Mouse (Mus musculus) ZHBTc4 (cell line): ENCODE measurements around the gene Vcp.

Source experiments
- DNase-seq: peaks from one replicate; pipeline ENCODE4 v3.0.0-alpha.2; 2011; ENCODE audit warnings: low read depth, low spot score

The Vcp gene

DNA sequence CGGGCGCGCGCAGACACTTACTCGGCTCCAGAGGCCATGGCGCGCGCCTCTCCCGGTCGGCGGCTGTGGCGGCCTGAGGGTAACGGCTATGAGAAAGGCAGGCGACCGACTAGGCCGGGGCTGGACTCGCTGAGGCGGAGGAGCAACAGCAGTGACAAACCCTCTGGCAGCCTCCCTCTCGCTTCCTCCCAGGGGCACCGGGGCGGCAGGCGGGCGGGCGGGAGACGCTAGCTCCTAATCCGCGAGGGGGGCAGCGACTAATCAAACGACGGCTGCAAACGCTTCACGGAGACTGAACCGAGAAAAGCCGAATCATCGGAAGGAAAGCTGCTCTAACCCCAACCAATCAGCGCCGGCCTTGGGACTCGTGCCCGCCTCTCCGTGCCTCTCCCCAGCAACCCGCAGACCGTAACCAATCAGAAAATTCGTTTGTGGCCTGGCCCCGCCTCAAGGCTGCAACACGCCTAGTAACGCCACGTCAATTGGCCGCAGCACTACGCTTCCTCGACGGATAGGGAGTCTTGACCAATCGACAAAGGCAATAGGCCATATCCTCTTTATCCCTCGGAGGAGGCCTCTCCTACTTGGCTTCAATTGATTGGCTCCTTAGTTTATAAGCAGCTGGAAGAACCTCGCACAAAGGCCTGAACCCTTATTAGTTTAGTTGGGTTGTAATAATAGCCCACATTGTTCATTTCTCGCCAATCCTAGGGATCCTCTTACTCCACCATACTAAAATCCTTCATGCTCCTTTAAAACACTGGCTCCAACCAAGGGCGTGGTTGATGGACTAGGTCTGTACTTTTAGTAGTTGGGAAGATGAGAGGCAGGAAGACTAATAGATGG is at the start of gene Vcp:
Gene Vcp, minus strand, starts transcription at position 367 of the 846 bp plus-strand sequence.
- DNase-seq, result peak; percentile 99

DNA sequence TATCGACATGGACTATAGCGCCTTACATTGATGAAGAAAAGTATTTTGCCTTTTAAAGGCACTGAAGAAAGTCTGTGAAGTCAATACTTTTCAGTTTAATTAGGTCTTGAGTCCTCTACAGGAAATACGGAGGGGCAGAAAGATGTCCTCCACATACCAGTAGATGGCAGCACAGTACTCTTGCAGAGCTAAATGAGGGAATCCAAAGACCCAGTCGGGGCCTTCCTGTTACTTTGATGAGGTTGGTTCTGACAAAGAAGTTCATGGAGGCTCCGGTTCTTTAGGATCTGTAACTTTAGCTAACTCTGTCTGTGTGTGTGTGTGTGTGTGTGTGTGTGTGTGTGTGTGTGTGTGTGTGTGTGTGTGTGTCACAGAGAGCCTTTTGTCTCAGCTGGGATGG is 46.9 kb upstream of the Vcp start:
- DNase-seq, result peak; percentile 89

DNA sequence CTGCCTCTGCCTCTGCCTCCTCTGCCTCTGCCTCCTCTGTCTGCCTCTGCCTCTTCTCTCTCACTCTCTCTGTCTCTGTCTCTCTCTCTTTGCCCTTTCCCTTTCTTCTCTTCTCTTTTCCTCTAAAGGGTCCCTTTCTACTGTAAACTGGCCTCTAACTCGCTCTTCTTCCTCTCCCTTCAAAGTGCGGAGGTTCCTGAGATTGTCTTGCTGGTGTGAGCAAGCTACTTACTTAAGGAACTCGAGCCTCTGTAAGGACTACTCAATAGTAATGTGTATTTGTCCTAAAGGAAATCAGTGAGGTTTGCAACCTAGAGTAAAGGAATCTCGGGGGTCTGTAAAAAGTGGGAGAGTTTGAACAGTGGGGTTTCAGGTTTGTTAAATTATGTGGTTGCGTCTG is 46.3 kb upstream of the Vcp start:
- no peak for DNase-seq

DNA sequence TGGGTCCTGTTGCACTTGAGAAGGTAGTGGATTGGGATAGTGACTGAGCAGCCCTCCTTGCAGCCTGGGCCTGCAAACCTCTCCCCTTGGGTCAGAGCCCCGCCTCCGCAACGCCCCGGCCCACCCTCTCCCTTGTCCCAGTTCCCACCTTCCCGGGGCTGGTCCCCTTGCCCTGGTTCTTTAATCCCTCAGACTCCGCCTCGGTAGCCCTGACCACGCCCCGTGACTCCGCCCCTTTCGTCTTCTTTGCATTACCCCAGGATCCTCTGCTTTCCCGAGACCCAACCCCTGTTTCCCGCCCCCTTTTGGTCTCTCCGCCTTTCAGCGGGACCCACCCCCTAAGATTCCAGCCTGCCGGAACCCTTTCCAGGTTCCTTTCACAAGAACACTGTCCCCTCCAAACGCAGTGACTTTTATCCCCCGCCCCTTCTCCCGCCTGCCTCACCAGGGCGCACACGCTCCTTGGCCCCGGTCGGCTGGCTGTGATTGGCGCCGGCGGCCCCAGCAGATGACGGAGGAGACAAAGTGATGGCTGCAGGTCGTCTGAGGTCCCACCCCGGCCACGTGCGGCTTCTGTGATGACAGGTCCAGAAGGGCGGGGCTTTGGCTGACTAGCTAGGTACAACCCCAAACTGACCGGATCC is 45.5 kb upstream of the Vcp start, which contains the start of gene Fam214b:
Gene Fam214b, minus strand, starts transcription at position 562 of the 644 bp plus-strand sequence.
- peak; percentile 99 for DNase-seq

DNA sequence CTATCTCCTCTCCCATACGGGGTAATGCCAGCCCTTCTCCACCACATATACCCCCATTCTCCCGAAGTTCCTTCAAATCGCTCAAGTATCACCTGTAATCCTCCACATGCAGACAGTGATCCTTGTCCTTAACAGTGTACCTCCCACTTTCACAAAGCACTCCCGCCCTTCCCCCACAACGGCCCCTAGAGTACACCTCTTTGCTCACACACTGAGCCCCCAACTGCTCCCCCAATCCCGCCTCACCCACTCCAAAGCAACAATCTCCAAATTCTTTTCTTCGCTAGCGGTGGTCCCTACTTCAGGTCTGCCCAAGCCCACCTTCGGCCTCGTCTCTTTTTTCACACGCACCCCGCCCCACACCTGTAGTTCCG is 45.0 kb upstream of the Vcp start:
- DNase-seq, result no peak

DNA sequence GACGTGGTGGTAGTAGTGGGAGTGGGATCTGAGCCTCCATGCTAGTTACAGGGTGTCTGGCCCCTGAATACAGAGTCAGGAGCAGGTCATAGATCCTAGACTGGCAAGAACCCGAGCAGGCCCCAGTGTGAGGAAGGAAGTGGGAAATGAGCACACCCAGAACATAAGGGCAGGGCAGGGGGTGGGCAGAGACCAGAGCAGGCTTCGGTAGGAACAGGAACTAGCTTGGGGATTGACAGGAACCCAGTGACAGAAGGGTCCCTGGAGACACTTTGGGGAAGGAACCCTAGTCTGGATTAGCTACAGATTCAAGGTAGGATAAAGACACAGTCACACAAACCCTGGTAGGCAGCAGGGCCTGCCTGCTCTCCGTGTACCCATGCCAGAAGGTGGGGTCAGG is 44.4 kb upstream of the Vcp start:
- no peak for DNase-seq

DNA sequence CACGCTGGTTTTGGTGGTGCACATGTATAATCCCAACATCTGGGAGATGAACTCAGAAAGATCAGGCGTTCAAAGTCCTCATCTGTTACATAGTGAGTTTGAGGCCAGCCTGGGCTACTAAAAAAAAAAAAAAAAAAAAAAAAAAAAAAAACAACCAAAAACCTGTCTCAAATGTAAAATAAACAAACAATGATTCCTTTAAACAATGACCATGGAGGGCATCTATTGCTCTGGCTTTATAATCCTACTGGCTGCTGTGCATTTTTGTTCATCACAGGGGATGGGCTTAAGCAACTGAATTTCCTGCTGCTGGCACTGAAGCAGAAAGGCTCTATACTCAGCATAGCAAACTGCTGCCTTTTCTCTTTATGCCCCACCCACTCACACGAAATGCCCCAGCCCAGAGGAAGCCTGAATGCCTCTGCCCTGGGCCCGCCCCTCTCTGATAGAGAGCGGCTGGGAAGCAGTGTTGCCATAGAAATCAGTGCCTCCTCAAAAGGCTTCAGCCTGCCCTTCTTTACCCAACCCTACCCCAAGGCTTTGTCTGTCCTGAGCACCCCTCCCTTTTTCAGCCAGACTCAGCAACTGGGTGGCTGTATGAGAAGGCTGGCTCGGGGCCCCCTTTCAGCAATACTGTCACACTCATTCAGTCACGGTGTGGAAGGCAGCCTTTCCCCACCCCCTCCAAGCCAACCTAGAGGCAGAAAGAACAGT is 43.5 kb upstream of the Vcp start:
- peak; percentile 95 for DNase-seq

DNA sequence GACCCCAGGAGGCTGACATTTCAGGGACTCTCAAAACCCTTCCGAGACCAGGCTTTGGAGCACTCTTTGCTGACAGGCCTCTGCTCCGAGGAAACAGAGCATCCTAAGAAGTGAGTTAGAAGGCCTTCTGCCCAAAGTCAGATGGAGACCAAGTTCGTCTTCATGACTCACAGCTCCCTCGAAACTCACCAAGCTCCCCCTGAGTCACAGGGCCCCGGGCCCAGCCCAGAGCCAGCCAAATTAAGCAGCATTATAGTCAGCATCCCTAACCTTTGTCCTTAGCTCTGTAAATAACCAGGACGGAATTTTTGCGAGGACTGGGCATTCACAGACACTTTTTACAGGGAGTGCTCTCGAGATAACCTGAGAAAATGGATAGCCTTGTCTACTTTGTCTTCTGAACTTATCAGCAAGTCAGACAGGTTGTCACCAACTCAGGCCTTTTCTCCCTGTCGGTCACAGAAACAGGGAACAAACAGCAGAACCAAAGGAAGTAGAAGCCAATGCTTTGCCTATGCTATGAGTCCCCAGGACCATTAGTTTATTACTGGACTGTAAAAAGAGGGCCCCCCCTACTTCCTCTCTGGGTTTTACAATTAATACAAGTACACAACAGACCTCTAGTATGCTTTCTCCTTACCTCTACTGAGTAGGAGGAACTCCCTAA is 40.7 kb upstream of the Vcp start:
- no peak for DNase-seq

DNA sequence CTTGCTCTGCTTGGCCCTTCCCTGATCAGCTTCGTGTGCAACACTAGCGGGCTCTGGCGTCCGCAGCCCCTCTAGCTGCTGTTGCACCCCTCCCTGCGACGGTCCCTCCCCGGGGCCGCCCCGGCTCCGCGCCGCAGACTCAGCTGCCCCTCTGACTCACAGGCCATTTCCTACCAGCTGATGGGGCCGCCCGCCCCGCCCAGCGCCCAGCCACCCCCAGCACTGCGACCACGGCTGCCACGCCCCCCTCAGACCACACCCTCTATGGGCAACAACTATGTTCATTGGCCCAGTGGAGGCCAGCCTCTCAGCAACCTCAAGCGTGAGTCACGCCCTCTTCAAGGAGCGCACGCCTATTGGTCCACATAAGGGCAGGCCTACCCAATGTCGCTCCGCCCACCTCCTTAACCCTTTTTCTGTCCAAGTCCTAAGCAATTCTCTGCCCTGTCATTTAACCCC is 39.8 kb upstream of the Vcp start:
- peak; percentile 99 for DNase-seq

DNA sequence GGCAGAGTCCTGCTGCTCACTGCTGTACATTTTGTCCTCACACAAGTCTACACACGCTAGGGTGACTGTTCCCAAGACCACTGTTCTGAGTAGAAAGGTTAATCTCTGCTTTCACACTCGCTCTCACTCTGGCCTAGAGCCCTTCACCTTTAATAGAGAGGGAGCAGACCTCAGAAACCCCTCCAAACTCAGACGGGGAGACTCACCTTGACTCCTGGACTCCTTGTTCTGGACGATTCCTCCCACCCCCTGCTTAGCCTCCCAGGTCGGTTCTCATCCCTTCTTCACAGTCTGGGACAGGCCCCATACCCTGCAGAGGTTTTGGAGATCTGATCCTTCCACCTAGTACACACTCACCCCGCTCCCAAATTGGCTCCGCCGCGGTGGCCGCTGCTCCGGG is 39.3 kb upstream of the Vcp start:
- peak; percentile 18 for DNase-seq

DNA sequence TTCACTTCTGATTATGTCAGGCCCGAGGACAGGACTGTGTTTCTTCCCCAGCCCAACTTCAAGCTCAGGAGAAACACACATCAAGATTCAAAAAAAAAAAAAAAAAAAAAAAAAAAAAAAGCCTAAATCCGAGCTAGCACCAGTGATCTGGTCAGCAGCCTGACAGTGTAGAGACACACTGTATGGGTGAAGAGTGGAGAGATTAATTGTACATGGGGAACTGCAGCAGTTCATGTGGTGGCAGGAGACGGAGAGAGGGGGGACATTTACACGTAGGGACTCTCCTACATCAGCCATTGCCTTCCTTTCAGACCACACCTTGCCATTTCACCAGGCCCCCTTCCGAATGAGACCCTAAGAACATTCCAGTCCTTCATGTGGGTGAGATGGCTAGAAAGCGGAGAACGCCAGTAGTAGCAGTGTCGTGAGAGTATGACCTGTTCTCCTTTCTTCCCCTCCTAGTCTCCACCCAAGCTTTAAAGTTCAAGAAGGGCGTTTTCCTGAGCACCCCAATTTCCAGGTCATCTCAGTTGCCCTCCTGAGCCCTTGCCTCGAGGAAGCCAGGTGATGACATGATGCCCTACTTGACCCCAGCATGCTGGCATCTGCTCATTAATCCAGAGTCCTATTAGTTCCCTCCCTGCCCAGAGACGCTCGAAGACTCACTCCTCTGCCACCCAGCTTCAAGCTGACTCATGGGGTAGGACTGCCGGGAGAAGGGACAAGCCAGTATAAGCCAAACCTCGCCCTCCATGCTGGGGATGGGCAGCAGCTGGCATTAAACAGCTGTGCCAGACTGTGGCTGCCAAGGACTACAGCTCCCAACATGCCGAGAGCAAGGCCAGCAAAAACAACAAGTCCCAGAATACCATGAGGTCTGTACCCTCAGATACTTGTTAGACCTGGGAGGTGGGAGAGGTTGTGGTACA is 38.5 kb upstream of the Vcp start:
- no peak for DNase-seq

DNA sequence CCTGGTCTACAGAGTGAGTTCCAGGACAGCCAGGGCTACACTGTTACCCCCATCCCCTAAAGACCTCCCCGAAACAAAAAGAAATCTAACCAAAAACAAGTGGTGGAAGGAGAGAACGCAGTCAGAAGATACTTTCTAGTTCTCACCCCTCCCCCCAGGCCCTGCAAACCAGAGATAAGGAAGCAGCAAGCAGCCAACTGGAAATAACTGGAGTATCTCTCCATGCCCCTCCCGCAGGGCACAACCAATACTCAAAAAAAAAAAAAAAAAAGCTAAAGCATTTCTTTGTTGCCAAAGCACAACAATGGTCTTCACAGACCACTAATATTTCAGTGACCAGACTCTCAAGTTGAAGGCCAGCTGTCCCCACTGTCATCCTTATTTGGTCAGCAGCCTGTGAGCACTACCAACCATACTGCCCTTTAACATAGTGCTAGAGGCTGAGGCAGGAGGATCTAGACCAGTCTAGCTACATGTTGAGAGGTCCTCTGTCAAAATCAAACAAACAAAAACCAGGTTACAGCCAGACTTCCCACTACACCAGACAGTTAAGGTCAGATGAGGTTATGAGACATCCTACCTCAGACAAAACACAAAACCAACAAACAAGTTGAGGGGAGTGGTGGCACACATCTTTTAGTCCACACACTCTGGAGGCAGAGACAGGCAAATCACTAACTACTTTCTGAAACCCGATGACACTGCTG is 37.7 kb upstream of the Vcp start:
- no peak for DNase-seq

DNA sequence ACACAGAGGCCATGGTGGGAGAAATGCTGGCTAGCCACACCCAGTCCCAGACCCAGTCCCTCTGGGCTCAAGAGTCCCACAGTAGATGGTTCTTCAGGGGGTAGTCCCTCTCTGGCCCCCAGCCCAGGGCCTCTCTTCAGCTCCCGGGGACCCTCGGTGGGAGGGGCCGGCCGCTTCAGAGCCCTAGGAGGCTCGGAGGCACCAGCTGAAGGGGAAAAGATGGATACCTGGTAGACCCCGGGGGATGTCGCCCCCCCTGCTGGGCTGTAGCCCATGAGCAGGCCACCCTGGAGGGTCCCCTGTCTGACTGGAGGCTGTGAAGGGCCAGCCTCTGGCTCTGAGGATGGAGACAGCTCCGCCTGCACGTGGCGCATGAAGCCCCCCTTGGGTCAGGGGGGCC is 36.0 kb upstream of the Vcp start:
- no peak for DNase-seq

DNA sequence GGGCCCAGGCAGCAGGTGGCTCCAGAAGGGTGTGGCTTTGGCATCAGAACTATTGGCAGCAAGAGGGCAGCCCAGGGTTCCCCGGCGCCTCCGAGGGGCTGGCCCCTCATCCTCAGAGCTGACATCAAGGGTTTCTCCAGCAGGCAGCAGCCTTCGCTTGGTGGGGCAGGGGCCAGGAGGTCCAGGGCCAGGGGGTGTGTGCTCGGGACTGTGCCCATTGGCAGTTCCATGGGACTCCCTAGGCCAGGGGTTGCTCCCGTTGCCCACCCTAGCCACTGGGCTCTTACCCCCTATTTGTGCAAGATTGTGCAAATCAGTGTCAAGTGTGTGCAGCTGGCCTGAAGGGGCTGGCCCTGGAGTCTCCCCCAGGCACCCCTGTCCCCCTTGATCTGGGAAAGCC is 35.5 kb upstream of the Vcp start:
- DNase-seq, result no peak

DNA sequence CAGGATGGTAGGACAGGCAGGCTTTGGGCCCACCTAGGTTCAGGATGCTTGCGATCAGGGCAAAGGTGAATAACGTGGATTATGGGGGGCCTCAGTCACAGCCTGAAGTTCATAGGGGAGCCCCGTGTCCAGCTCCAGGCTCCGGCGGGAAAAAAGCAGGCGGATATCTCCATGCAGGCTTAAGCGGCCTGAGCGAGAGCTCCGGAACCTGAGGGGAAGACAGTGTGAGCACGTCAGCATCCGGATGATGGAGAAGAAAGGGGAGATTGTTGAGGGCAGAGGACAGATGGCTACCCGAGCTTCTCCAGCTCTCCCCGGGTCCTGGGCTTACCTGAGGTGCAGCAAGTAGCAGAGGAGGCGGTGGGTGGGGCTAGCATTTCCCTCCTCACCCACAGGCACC is 33.2 kb upstream of the Vcp start:
- DNase-seq, result no peak

DNA sequence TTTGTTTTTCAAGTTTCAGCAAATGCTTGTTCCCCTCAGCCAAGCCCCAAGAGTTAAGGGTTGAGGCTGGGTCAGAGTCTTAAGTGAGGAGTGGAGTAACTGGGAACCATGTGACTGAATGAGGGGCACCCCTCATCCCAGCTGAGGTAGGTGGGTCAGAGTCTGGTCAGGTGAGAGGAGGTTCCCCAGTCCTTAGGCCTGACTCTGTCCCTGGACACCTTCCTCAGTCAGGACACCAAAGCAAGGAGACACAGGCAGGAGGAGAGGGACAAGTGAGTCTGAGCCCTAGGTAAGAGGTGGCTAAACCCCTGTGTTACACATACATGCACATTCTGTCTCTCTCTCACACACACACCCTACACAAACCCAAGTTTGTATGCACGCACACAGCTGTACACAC is 32.2 kb upstream of the Vcp start:
- no peak for DNase-seq

DNA sequence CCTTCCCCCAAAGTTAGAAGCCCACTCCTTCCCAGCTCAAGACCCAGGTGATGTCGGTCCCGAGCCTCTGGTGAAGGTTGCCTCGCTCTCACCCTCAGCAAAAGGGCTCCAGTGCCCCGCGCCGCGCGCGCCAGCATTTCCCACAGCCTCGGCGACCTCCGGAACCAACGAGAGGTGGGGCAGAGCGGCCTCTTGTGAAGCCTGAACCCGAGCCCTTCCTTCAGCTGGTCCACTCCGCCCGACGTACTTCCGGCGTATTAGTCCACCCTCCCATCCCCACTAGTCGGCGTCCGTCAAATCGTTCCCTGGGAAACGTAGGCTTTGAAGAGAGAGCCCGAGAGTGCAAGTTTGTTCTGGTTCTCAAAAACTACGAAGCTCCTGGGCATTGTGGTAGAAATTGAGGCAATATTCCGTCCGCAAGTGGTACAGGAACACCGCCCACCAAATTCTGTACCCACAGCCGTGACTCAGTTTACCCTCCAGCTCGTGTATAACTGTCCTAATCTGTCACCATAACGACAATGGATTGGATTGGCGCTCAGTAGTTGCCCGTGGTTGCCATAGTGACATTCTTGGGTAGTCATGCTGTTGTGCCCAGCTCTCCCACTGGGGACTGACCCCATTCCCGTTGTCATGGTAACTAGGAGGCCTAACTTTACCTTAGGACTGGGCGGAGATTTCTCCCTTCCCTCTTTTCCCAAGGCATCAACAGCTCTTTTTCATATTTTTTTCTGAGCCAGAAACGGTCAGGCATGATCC is 31.1 kb upstream of the Vcp start, which contains the start of gene Stoml2:
Gene Stoml2, minus strand, starts transcription at position 474 of the 759 bp plus-strand sequence.
- peak; percentile 98 for DNase-seq

DNA sequence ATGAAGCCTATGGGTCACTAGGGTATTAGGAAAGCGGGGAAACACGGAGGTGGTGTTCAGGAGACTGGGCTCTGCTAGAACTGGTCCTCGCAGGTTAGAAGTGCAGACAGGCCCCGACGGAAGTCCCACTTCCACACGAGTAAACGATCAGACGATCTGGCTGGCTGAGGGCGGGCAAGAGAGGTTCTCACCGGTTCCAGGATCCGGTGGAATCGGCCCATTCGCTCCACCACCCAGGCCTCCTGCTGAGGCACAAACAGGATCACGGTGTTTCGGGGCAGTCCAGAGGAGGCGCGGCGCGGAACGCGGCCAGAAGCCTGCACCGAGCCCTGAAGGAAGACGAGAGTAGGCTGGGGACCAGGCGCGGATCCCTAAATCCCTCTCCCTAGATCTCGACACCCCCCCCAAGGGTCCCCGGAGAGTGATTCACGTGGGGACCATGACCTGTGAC is 30.5 kb upstream of the Vcp start:
- peak; percentile 89 for DNase-seq

DNA sequence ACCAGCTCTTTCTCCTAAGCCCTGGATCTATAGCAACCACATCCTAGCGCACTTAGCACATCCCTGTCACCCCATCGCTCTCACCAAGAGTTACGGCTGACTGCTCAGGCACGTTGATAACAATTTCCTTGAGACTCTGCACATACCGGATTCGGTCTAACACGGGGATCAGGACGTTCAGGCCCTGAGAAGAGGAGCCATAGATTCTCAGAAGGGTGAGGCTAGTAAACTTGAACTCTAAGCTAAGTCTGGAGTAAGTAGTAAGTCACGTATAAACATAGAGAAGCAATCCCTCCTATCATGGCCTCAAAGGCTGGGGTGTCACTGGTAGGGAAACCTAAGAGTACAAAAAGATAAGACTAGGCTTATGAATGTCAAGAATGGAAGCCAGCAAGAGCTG is 30.0 kb upstream of the Vcp start:
- no peak for DNase-seq
